Mouse (Mus musculus): Measurements from ENCODE around the gene H2-Q7. TPM values are rescaled to one million over a fixed set of nuclear protein-coding genes. Genes with fewer than 3 reads are reported as not detected.
"Not testable (repeated sequence)": the region's sequence is repeated elsewhere in the genome, so short reads cannot be mapped to it uniquely, and the experiment has no call there.

The H2-Q7 gene
- polyA plus RNA-seq, 1 experiment from 2014 or later = 2.6 TPM

DNA sequence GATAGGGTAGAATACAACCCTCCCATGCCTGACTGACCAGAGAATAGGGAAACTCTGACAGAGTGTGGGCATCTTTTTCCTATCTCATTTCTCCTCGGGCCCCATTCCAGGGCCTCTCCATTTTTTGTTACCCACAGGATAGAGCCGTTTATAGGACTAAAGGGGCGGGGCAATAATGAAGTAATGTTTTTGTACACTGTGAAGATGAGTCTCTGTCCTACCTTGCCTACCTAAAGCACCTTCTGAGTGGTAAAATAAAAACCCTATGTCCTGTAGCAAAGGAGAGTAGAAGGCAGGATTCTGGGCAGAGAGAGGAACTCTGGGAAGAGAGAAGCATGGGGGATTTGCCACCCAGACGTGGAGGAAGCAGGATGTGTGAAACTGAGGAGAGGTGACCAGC is 19.4 kb upstream of the H2-Q7 start:
- H3K36me3 ChIP-seq (ENCODE audit: control insufficient read depth, insufficient read depth, low read length); ATAC-seq (replicated peaks; ENCODE audit: insufficient number of reproducible peaks, low FRiP score, low TSS enrichment); H3K4me1 ChIP-seq (ENCODE audit: control insufficient read depth, insufficient read depth, low read length); H3K9ac ChIP-seq (ENCODE audit: low read depth, low read length); H3K27ac ChIP-seq (ENCODE audit: low read depth, low read length); H3K4me3 ChIP-seq (ENCODE audit: low read depth, low read length); H3K4me2 ChIP-seq; H3K9me3 ChIP-seq (replicated peaks; ENCODE audit: control insufficient read depth, low read length): not testable (repeated sequence)
- H3K27me3 ChIP-seq (ENCODE audit: control insufficient read depth, insufficient read depth, low read length) = peaks cover 19% of the 10 kb centered on the region
- 58% methylated on average over 4 of the region's 4 CpGs for WGBS (ENCODE audit: insufficient replicate concordance)

DNA sequence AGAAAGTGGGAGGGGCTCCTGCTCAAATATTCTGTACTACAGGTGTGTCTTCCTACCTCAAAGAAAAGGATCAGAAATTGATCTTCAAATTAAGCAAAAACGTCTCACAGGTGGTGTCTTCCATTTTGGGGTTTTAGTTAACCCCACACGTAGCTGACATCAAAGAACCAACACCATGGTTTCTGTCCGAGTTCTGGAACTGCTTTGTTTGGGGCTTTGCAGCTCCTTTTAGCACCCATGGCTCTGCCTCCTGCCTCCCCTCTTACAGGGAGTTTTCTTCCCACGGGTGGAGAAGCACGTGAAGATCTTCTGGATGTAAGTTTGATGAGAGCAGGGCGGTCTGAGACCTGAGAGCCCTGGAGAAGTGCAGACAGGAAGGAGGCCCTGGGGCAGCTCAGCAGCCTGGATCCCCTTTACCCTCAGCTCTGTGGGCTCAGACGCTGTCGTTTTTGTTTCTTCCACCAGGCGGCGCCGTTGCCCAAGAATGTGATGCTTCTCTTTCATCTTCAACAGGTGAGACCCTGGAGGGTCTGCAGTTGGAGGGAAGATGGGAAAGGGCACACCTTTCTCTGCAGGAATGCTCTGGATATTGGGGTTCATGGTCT is 18.6 kb upstream of the H2-Q7 start:
- not testable (repeated sequence) for H3K4me3 ChIP-seq (ENCODE audit: low read depth, low read length); H3K27ac ChIP-seq (ENCODE audit: low read depth, low read length); H3K9ac ChIP-seq (ENCODE audit: low read depth, low read length); H3K4me2 ChIP-seq; H3K9me3 ChIP-seq (replicated peaks; ENCODE audit: control insufficient read depth, low read length); ATAC-seq (replicated peaks; ENCODE audit: insufficient number of reproducible peaks, low FRiP score, low TSS enrichment); H3K4me1 ChIP-seq (ENCODE audit: control insufficient read depth, insufficient read depth, low read length); H3K36me3 ChIP-seq (ENCODE audit: control insufficient read depth, insufficient read depth, low read length)
- H3K27me3 ChIP-seq (ENCODE audit: control insufficient read depth, insufficient read depth, low read length) = peaks cover 23% of the 10 kb centered on the region
- 12% methylated on average over 11 of the region's 11 CpGs for WGBS (ENCODE audit: insufficient replicate concordance)

DNA sequence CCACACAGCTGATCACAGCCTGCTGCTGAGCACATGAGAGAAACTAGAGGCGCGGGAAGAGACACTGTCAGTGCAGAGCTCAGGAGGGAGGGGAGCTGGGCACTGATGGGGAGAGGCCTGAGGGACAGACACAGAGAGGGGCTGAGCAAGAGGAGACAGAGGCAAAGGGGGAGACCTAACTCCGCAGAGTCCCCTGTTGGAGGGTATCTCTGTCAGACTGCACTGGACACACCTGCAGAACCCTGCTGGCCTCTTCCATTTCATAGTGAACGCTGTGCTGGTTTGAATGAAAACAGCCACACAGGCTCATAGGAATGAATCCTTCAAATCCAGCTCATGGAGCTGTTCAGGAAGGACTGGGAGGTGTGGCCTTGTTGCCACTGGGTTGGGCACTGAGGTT is 17.6 kb upstream of the H2-Q7 start:
- not testable (repeated sequence) for ATAC-seq (replicated peaks; ENCODE audit: insufficient number of reproducible peaks, low FRiP score, low TSS enrichment); H3K4me2 ChIP-seq; H3K36me3 ChIP-seq (ENCODE audit: control insufficient read depth, insufficient read depth, low read length); H3K4me3 ChIP-seq (ENCODE audit: low read depth, low read length); H3K9me3 ChIP-seq (replicated peaks; ENCODE audit: control insufficient read depth, low read length); H3K4me1 ChIP-seq (ENCODE audit: control insufficient read depth, insufficient read depth, low read length); H3K27ac ChIP-seq (ENCODE audit: low read depth, low read length); H3K9ac ChIP-seq (ENCODE audit: low read depth, low read length)
- 83% methylated on average over 4 of the region's 4 CpGs for WGBS (ENCODE audit: insufficient replicate concordance)
- peaks cover 32% of the 10 kb centered on the region for H3K27me3 ChIP-seq (ENCODE audit: control insufficient read depth, insufficient read depth, low read length)

GRCm38 (mm10) chr17:35422360-35422759 is 16.6 kb upstream of the H2-Q7 start:
- ATAC-seq (replicated peaks; ENCODE audit: insufficient number of reproducible peaks, low FRiP score, low TSS enrichment); H3K4me1 ChIP-seq (ENCODE audit: control insufficient read depth, insufficient read depth, low read length); H3K4me3 ChIP-seq (ENCODE audit: low read depth, low read length); H3K9me3 ChIP-seq (replicated peaks; ENCODE audit: control insufficient read depth, low read length); H3K36me3 ChIP-seq (ENCODE audit: control insufficient read depth, insufficient read depth, low read length); H3K27ac ChIP-seq (ENCODE audit: low read depth, low read length); H3K4me2 ChIP-seq; H3K9ac ChIP-seq (ENCODE audit: low read depth, low read length): not testable (repeated sequence)
- 84% methylated on average over 5 of the region's 5 CpGs for WGBS (ENCODE audit: insufficient replicate concordance)
- peaks cover 34% of the 10 kb centered on the region for H3K27me3 ChIP-seq (ENCODE audit: control insufficient read depth, insufficient read depth, low read length)

DNA sequence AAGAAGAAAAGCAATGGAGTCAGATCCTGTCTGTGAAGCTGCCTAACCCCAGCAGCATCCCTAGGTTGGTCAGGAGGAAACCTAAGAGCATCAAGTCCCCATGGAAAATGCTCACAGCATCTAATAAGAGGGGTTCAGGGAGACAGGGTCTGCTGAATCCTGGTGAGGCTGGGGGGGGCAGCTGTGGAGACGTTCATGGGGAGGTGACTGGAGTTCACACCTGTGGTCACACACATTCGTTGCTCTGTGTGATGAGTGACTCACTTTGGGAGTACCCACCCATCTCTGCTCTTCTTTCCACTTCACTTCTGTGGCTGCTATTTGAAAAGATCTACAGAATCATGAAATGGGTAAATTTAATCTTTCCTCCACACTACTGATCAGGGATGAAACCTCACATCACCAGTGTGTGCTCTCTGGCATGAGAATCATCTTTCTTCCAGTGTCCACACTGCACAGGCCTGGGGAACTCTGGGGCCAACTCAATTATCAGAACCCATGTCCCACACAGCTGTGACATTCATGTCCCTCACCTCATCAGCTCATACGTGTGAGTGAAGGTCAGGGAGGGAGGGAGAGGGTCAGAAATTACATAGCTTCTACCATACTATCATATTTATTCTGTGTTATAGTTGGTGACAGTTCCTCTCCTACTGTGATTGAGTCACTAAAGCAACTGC is 15.7 kb upstream of the H2-Q7 start:
- H3K9me3 ChIP-seq (replicated peaks; ENCODE audit: control insufficient read depth, low read length); H3K4me1 ChIP-seq (ENCODE audit: control insufficient read depth, insufficient read depth, low read length); H3K4me3 ChIP-seq (ENCODE audit: low read depth, low read length); H3K36me3 ChIP-seq (ENCODE audit: control insufficient read depth, insufficient read depth, low read length); ATAC-seq (replicated peaks; ENCODE audit: insufficient number of reproducible peaks, low FRiP score, low TSS enrichment); H3K27ac ChIP-seq (ENCODE audit: low read depth, low read length); H3K9ac ChIP-seq (ENCODE audit: low read depth, low read length); H3K4me2 ChIP-seq: not testable (repeated sequence)
- peaks cover 34% of the 10 kb centered on the region for H3K27me3 ChIP-seq (ENCODE audit: control insufficient read depth, insufficient read depth, low read length)
- 53% methylated on average over 3 of the region's 3 CpGs for WGBS (ENCODE audit: insufficient replicate concordance)

DNA sequence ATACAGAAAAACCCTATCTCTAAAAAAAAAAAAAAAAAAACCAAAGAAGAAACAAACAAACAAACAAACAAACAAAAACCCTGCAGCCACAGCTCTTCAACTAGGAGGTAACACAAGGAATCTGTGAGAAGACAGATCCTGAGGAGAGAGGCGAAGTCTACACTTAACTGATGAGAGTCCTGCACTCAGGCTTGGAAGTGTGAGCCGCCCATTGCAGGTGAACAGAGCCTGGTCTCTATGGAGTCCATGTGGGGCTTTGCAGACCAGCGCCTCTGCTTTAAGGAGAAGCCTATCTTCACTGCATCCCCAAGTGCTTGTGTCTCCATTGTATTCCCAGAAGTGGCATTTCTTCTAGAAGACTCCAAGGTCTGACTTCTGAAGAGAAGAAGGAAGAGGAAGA is 14.8 kb upstream of the H2-Q7 start:
- H3K4me1 ChIP-seq (ENCODE audit: control insufficient read depth, insufficient read depth, low read length); H3K4me3 ChIP-seq (ENCODE audit: low read depth, low read length); H3K9ac ChIP-seq (ENCODE audit: low read depth, low read length); H3K9me3 ChIP-seq (replicated peaks; ENCODE audit: control insufficient read depth, low read length); H3K36me3 ChIP-seq (ENCODE audit: control insufficient read depth, insufficient read depth, low read length); ATAC-seq (replicated peaks; ENCODE audit: insufficient number of reproducible peaks, low FRiP score, low TSS enrichment); H3K27ac ChIP-seq (ENCODE audit: low read depth, low read length); H3K4me2 ChIP-seq: not testable (repeated sequence)
- peaks cover 34% of the 10 kb centered on the region for H3K27me3 ChIP-seq (ENCODE audit: control insufficient read depth, insufficient read depth, low read length)
- WGBS (ENCODE audit: insufficient replicate concordance) = 68% methylated on average over 3 of the region's 3 CpGs

GRCm38 (mm10) chr17:35424624-35425416 is 14.1 kb upstream of the H2-Q7 start, which contains the start of gene H2-Q6:
TSS of gene H2-Q6 (plus strand) at chr17:35424850.
- not testable (repeated sequence) for H3K4me1 ChIP-seq (ENCODE audit: control insufficient read depth, insufficient read depth, low read length); H3K36me3 ChIP-seq (ENCODE audit: control insufficient read depth, insufficient read depth, low read length); H3K27ac ChIP-seq (ENCODE audit: low read depth, low read length); H3K9ac ChIP-seq (ENCODE audit: low read depth, low read length); H3K9me3 ChIP-seq (replicated peaks; ENCODE audit: control insufficient read depth, low read length)
- Histone ChIP-seq H3K27me3 (ENCODE audit: control insufficient read depth, insufficient read depth, low read length) (peaks cover 37% of the 10 kb centered on the region), H3K4me3 (ENCODE audit: low read depth, low read length) (peak within 1 kb of the TSS; percentile 40), H3K4me2 (peak within 1 kb of the TSS; percentile 68)
- WGBS (ENCODE audit: insufficient replicate concordance) = 2% methylated on average over 50 of the region's 66 CpGs
- peak; percentile 47; the same call in 1 of the 2 replicates for ATAC-seq (replicated peaks; ENCODE audit: insufficient number of reproducible peaks, low FRiP score, low TSS enrichment)

DNA sequence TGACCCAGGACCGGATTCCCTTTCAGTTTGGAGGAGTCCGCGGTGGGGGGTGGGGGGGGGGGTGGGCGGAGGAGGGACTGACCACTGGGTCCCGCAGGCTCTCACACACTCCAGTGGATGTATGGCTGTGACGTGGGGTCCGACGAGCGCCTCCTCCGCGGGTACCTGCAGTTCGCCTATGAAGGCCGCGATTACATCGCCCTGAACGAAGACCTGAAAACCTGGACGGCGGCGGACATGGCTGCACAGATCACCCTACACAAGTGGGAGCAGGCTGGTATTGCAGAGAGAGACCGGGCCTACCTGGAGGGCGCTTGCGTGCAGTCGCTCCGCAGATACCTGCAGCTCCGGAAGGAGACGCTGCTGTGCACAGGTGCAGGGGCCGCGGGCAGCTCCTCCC is 13.5 kb upstream of the H2-Q7 start:
- Histone ChIP-seq H3K4me2 (peak overlapping the region; percentile 68), H3K27me3 (ENCODE audit: control insufficient read depth, insufficient read depth, low read length) (peaks cover 37% of the 10 kb centered on the region), H3K4me3 (ENCODE audit: low read depth, low read length) (peak overlapping the region; percentile 40)
- H3K9me3 ChIP-seq (replicated peaks; ENCODE audit: control insufficient read depth, low read length); H3K4me1 ChIP-seq (ENCODE audit: control insufficient read depth, insufficient read depth, low read length); H3K27ac ChIP-seq (ENCODE audit: low read depth, low read length); H3K9ac ChIP-seq (ENCODE audit: low read depth, low read length); ATAC-seq (replicated peaks; ENCODE audit: insufficient number of reproducible peaks, low FRiP score, low TSS enrichment); H3K36me3 ChIP-seq (ENCODE audit: control insufficient read depth, insufficient read depth, low read length): not testable (repeated sequence)
- 8% methylated on average over 28 of the region's 28 CpGs for WGBS (ENCODE audit: insufficient replicate concordance)

Measured in heart, embryonic 11.5 days (tissue).